Mouse (Mus musculus): ENCODE results near the gene Rpl6. TPM values are rescaled to one million over a fixed set of nuclear protein-coding genes. Genes with fewer than 3 reads are reported as not detected.
"Not testable (repeated sequence)": the region's sequence is repeated elsewhere in the genome, so short reads cannot be mapped to it uniquely, and the experiment has no call there.

Rpl6 gene
- polyA plus RNA-seq, 1 experiment from 2014 or later = 617 TPM

DNA sequence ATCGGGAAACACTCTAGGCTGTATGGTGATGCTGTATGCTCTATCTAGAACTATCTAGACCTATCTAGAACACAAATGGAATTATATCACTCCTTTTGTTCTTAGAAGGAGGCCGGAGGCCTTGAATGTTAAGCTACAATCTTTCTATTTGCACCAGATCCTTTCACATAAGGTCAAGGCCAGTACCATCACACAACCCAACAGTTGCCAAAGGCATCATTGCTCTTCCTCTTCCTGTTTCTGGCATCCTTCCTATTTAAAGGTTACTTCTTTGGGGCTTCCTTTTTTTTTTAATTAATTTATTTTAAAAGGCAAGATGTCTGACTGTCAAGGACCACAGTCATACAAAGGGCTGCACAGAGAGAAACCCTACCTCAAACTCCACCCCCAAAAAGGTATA, 6.9 kb upstream of the Rpl6 start:
- WGBS = 68% methylated on average over 2 of the region's 2 CpGs
- ATAC-seq (ENCODE audit: insufficient number of reproducible peaks, low FRiP score, low TSS enrichment, low read depth) = no peak
- Histone ChIP-seq H3K27me3 (peaks cover 11% of the 10 kb centered on the region; the same call in 1 of the 2 replicates), H3K9ac (no peak overlapping the region), H3K27ac (replicated peaks) (no peak overlapping the region), H3K36me3 (no peaks in the 10 kb centered on the region), H3K4me2 (replicated peaks) (no peak overlapping the region), H3K9me3 (replicated peaks) (no peaks in the 10 kb centered on the region), H3K4me3 (replicated peaks) (no peak overlapping the region), H3K4me1 (no peaks in the 10 kb centered on the region)

DNA sequence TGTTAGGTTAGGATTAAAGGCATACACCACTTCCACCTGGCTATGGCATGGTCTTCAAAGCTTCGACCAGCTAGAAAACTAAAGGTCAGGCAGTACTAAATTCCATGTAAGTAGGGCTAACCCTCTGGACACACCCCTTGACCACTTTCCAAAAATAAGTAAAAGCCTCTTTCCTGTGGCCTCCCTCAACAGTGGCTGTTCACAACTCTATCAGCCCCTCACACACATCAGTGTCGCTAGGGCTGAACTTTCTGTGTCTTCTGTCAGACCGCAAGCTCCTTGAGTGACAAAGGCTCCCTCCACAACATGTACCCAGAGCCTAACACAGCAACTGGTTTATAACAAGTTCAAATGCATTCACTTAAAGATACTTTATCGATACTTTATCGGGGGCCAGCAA, 5.9 kb upstream of the Rpl6 start:
- H3K9me3 ChIP-seq (replicated peaks) = no peaks in the 10 kb centered on the region
- no peak for ATAC-seq (ENCODE audit: insufficient number of reproducible peaks, low FRiP score, low TSS enrichment, low read depth)
- 82% methylated on average over 5 of the region's 5 CpGs for WGBS
- H3K4me3 ChIP-seq (replicated peaks) = no peak overlapping the region
- H3K4me1 ChIP-seq = no peaks in the 10 kb centered on the region
- H3K27me3 ChIP-seq = peaks cover 11% of the 10 kb centered on the region; the same call in 1 of the 2 replicates
- no peak overlapping the region for H3K4me2 ChIP-seq (replicated peaks)
- H3K9ac ChIP-seq = no peak overlapping the region
- no peaks in the 10 kb centered on the region for H3K36me3 ChIP-seq
- H3K27ac ChIP-seq (replicated peaks) = no peak overlapping the region

DNA sequence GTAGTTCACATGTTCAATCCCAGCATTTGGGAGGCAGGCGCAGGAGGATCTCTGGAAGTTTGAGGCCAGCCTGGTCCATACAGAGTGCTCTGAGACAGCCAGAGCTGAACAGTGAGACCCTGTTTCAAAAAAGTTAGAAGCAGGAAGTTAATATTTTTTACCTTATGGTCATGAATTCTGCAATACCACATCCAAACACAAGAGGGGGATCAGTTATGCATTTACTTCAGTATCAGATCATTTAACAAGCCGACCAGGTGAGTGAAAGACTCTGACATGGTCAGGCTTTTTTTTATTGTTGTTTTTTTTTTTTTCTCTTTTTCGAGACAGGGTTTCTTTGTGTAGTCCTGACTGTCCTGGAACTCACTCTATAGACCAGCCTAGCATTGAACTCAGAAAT, 2.5 kb upstream of the Rpl6 start:
- Histone ChIP-seq H3K4me3 (replicated peaks) (no peak overlapping the region), H3K9me3 (replicated peaks) (no peaks in the 10 kb centered on the region), H3K27me3 (peaks cover 11% of the 10 kb centered on the region; the same call in 1 of the 2 replicates), H3K36me3 (peaks cover 12% of the 10 kb centered on the region), H3K27ac (replicated peaks) (no peak overlapping the region), H3K9ac (no peak overlapping the region), H3K4me1 (peaks cover 14% of the 10 kb centered on the region), H3K4me2 (replicated peaks) (no peak overlapping the region)
- ATAC-seq (ENCODE audit: insufficient number of reproducible peaks, low FRiP score, low TSS enrichment, low read depth) = no peak
- WGBS = 48% methylated on average over 3 of the region's 3 CpGs

DNA sequence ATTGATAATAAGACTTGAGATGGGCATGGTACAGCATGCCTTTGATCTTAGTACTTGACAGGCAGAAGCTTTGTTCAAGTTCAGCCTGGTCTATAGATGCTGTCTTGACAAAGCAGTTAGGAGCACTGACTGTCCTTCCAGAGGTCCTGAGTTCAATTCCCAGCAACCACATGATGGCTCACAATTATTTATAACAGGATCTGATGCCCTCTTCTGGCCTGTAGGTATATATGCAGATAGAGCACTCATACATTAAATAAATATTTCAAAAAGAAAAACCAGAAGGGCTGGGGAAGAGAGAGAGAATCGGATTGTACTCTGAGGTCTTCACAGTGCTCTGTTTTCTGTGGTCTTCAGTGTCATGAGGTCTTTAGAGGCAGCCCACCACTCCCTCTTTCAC, 1.8 kb upstream of the Rpl6 start:
- Histone ChIP-seq H3K36me3 (peaks cover 20% of the 10 kb centered on the region), H3K4me3 (replicated peaks) (no peak overlapping the region), H3K9me3 (replicated peaks) (no peaks in the 10 kb centered on the region), H3K4me2 (replicated peaks) (no peak overlapping the region), H3K27ac (replicated peaks) (no peak overlapping the region), H3K27me3 (peaks cover 5% of the 10 kb centered on the region; the same call in 1 of the 2 replicates), H3K9ac (no peak overlapping the region), H3K4me1 (peaks cover 21% of the 10 kb centered on the region)
- no peak for ATAC-seq (ENCODE audit: insufficient number of reproducible peaks, low FRiP score, low TSS enrichment, low read depth)
- 93% methylated on average over 1 of the region's 1 CpGs for WGBS

DNA sequence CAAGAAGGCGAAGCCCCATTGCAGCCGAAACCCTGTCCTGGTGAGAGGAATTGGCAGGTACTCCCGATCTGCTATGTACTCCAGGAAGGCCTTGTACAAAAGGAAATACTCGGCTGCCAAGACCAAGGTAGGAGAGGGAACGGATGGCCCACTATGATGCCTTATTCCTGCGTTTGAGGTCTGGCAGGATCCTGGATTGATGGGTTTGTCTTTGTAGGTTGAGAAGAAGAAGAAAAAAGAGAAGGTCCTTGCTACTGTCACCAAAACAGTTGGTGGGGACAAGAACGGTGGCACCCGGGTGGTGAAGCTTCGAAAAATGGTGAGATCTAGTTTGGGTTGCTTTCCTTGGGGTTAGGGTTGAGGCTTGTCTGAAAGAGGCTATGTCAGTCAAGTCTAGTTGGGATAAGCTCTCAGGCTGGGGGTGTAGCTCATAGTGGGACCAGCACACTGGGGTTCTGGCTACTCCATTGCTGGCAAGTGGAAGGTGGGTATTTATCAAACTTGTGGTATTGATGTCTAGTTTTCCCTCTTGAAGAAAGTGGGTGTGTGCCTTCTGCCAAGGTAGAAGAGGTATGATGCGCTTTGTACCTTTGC, 1.4 kb downstream of the Rpl6 start:
- ATAC-seq (ENCODE audit: insufficient number of reproducible peaks, low FRiP score, low TSS enrichment, low read depth); H3K27ac ChIP-seq (replicated peaks); H3K27me3 ChIP-seq; H3K9me3 ChIP-seq (replicated peaks): not testable (repeated sequence)
- WGBS = 64% methylated on average over 8 of the region's 10 CpGs
- Histone ChIP-seq H3K4me2 (replicated peaks) (peak overlapping the region; percentile 56), H3K4me1 (peaks cover 26% of the 10 kb centered on the region), H3K36me3 (peaks cover 50% of the 10 kb centered on the region), H3K4me3 (replicated peaks) (peak overlapping the region; percentile 89), H3K9ac (peak overlapping the region; percentile 16; the same call in 1 of the 2 replicates)

DNA sequence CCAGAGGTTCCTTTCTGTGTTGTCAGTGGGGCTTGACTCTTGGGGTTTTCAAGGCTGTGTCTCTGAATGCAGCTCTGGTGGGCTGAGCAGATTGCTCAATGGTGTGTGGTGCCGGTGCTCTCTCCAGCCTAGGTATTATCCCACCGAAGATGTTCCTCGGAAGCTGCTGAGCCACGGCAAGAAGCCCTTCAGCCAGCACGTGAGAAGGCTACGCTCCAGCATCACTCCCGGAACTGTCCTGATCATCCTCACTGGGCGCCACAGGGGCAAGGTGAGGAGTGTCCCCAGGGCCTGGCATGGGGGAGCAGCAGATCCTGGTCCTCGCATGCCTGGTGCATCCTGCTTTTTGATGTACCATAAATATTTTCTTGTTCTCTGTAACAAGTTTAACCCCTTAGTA, 2.3 kb downstream of the Rpl6 start:
- Histone ChIP-seq H3K27ac (replicated peaks) (no peak overlapping the region), H3K4me2 (replicated peaks) (peak overlapping the region; percentile 56; the same call in 1 of the 2 replicates), H3K9ac (no peak overlapping the region), H3K36me3 (peaks cover 59% of the 10 kb centered on the region), H3K4me1 (peaks cover 26% of the 10 kb centered on the region), H3K9me3 (replicated peaks) (no peaks in the 10 kb centered on the region), H3K4me3 (replicated peaks) (peak overlapping the region; percentile 89), H3K27me3 (no peaks in the 10 kb centered on the region)
- WGBS = 67% methylated on average over 9 of the region's 9 CpGs
- no peak for ATAC-seq (ENCODE audit: insufficient number of reproducible peaks, low FRiP score, low TSS enrichment, low read depth)

DNA sequence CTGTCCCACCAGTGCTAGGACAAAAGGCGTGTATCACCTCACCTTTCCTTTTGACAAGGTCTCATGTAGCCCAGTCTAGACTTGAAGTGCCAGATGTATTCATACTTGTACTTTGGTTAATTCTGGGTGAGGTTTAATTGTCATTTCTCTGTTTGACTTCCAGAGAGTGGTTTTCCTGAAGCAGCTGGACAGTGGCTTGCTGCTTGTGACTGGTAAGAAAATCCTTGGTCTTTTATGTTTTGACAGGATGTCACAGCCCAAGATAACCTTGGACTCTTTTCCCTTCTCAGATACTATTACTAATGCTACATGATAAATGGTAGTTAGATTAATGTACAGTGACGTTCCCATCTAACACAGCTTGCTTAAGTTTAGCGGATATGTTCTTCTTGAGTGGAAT, 2.7 kb downstream of the Rpl6 start:
- H3K27ac ChIP-seq (replicated peaks) = no peak overlapping the region
- H3K4me3 ChIP-seq (replicated peaks) = no peak overlapping the region
- no peak overlapping the region; the same call in 1 of the 2 replicates for H3K4me2 ChIP-seq (replicated peaks)
- no peaks in the 10 kb centered on the region for H3K9me3 ChIP-seq (replicated peaks)
- H3K27me3 ChIP-seq = no peaks in the 10 kb centered on the region
- 83% methylated on average over 3 of the region's 3 CpGs for WGBS
- H3K4me1 ChIP-seq = peaks cover 26% of the 10 kb centered on the region
- peaks cover 63% of the 10 kb centered on the region for H3K36me3 ChIP-seq
- H3K9ac ChIP-seq = no peak overlapping the region
- ATAC-seq (ENCODE audit: insufficient number of reproducible peaks, low FRiP score, low TSS enrichment, low read depth) = no peak

DNA sequence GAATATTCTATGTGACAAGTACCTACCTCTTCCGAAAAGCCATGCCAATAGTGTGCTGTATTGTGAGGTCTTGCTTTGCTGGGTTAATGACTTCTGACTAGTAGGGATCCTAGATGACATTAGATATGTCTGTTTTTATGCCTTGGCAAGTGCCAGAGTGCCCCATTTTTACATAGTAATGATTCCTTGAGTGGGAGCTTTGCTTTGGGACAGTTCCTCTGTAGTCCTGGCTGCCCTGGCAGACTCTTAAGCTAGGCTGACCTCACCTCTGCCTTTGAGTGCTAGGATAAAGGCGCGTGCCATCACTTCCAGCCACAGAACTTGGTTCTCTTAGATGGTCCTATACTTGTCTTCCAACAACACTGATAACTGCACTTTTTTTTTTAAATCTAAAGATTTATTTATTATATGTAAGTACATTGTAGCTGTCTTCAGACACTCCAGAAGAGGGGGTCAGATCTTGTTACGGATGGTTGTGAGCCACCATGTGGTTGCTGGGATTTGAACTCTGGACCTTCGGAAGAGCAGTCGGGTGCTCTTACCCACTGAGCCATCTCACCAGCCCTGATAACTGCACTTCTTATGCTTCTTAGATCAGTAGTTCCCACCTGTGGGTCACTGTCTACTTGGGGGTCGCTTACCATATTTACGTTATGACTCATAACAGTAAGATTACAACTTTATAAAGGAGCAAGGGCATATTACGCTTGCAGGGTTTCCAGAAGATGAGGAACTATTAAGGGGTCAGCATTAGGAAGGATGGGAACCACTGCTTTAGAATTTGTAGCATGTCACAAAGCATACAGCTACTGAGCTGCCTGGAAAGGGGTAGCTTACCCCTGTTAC, 5.7 kb downstream of the Rpl6 start:
- Histone ChIP-seq H3K4me3 (replicated peaks) (no peak overlapping the region), H3K27me3 (no peaks in the 10 kb centered on the region), H3K27ac (replicated peaks) (no peak overlapping the region), H3K9me3 (replicated peaks) (no peaks in the 10 kb centered on the region), H3K36me3 (peaks cover 76% of the 10 kb centered on the region), H3K4me2 (replicated peaks) (no peak overlapping the region), H3K9ac (no peak overlapping the region), H3K4me1 (peaks cover 26% of the 10 kb centered on the region)
- WGBS = 89% methylated on average over 9 of the region's 9 CpGs
- ATAC-seq (ENCODE audit: insufficient number of reproducible peaks, low FRiP score, low TSS enrichment, low read depth) = no peak

DNA sequence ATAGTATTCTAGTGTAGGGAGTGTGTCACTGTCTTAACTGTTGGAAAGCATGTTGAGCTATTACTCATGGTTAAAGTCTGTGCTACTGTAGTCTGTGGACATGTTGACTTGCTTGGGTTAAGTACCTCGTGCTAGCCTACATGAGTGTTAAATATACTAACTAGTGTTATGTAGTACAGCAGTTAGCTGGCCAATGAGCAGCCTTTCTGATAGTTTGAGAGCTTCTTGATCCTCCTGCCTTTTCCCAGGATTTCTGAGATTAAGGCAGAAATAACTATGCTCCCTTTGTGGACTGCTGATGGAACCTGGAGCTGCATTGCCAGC, 6.3 kb downstream of the Rpl6 start:
- Histone ChIP-seq H3K9me3 (replicated peaks) (no peaks in the 10 kb centered on the region), H3K27ac (replicated peaks) (no peak overlapping the region), H3K27me3 (no peaks in the 10 kb centered on the region), H3K36me3 (peaks cover 76% of the 10 kb centered on the region), H3K4me2 (replicated peaks) (no peak overlapping the region), H3K4me1 (peaks cover 24% of the 10 kb centered on the region), H3K4me3 (replicated peaks) (no peak overlapping the region), H3K9ac (no peak overlapping the region)
- WGBS = 88% methylated on average over 1 of the region's 1 CpGs
- no peak for ATAC-seq (ENCODE audit: insufficient number of reproducible peaks, low FRiP score, low TSS enrichment, low read depth)

DNA sequence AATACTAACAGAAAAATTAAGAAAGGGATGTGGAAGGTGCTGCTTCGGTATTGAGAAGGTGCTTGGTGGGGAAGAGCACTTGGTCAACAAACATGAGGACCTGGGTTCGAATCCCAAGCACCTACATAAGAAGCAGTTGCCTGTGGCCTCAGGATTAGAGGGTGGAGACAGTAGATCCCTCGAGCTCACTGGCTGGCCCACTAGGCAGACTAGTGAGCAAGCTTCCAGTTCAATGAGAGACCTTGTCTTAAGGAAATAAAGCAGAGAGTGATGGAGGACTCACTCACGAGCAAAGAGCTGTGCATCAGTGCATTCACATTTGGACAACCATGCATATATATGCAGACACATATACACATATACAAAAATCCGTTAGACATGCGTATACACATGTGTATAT, 7.8 kb downstream of the Rpl6 start:
- ATAC-seq (ENCODE audit: insufficient number of reproducible peaks, low FRiP score, low TSS enrichment, low read depth) = no peak
- H3K27me3 ChIP-seq = no peaks in the 10 kb centered on the region
- no peaks in the 10 kb centered on the region for H3K9me3 ChIP-seq (replicated peaks)
- no peak overlapping the region for H3K9ac ChIP-seq
- WGBS = 91% methylated on average over 6 of the region's 6 CpGs
- H3K4me1 ChIP-seq = peaks cover 9% of the 10 kb centered on the region; the same call in 1 of the 2 replicates
- H3K36me3 ChIP-seq = peaks cover 60% of the 10 kb centered on the region
- no peak overlapping the region for H3K27ac ChIP-seq (replicated peaks)
- H3K4me3 ChIP-seq (replicated peaks) = no peak overlapping the region
- H3K4me2 ChIP-seq (replicated peaks) = no peak overlapping the region

DNA sequence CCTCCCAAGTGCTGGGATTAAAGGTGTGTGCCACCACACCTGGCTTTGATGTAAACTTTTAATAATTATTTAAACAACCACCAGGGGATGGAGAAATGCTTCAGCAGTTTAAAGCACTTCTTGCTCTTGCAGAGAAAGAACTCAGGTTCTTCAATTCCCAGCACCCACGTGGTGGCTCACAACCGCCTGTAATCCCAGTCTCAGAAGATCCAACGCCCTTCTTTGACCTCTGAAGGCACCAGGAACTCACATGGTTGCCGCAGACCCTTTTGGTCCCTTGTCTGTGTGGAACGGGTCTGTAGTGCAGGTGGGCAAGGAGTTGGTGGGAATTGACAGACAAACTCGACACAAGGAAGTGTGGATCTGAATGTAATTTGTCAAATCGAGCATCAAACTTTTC, 10.4 kb downstream of the Rpl6 start:
- Histone ChIP-seq H3K36me3 (peaks cover 34% of the 10 kb centered on the region), H3K4me1 (no peaks in the 10 kb centered on the region), H3K4me3 (replicated peaks) (no peak overlapping the region), H3K9me3 (replicated peaks) (no peaks in the 10 kb centered on the region), H3K27me3 (no peaks in the 10 kb centered on the region), H3K27ac (replicated peaks) (no peak overlapping the region; the same call in 1 of the 2 replicates), H3K4me2 (replicated peaks) (no peak overlapping the region), H3K9ac (no peak overlapping the region)
- no peak for ATAC-seq (ENCODE audit: insufficient number of reproducible peaks, low FRiP score, low TSS enrichment, low read depth)
- 47% methylated on average over 7 of the region's 7 CpGs for WGBS

Measured in embryonic facial prominence, embryonic 15.5 days (tissue).